Mouse (Mus musculus) midbrain, embryonic 16.5 days (tissue): ENCODE data around the gene Zfand2a. TPM values are rescaled to one million over a fixed set of nuclear protein-coding genes. Genes with fewer than 3 reads are reported as not detected.

Experiments used
- ATAC-seq: fragments of 200-750 bp; cut with Nextera tagmentation; 2 replicates; pipeline ENCODE4 v1.8.0; 2017; ENCODE audit warnings: moderate TSS enrichment
- H3K27ac ChIP-seq: fragments of 300-500 bp; sonication (generic); 2 replicates; pipeline ENCODE4 v1.5.1; 2014; ENCODE audit warnings: mild to moderate bottlenecking, low read length, mixed read lengths
- H3K27me3 ChIP-seq: fragments of 300-500 bp; sonication (generic); 2 replicates; pipeline ENCODE4 v1.6.1; 2014; ENCODE audit warnings: low read depth, low read length, mixed read lengths; ENCODE audit not compliant: control insufficient read depth, insufficient read depth
- H3K36me3 ChIP-seq: fragments of 300-500 bp; sonication (generic); 2 replicates; pipeline ENCODE4 v1.6.1; 2014; ENCODE audit warnings: mild to moderate bottlenecking, low read length, moderate library complexity, mixed read lengths; ENCODE audit not compliant: control insufficient read depth, insufficient read depth
- H3K4me1 ChIP-seq: fragments of 300-500 bp; sonication (generic); 2 replicates; pipeline ENCODE4 v1.6.1; 2014; ENCODE audit warnings: mild to moderate bottlenecking, low read length, mixed read lengths; ENCODE audit not compliant: control insufficient read depth, insufficient read depth
- H3K4me2 ChIP-seq: fragments of 300-500 bp; sonication (generic); 2 replicates; pipeline ENCODE4 v1.6.1; 2014; ENCODE audit warnings: mild to moderate bottlenecking, low read length, mixed read lengths
- H3K4me3 ChIP-seq: fragments of 300-500 bp; sonication (generic); 2 replicates; pipeline ENCODE4 v1.5.1; 2014; ENCODE audit warnings: low read depth, mild to moderate bottlenecking, low read length, moderate library complexity, mixed read lengths
- H3K9ac ChIP-seq: fragments of 300-500 bp; sonication (generic); 2 replicates; pipeline ENCODE4 v1.6.1; 2014; ENCODE audit warnings: low read depth, low read length, mixed read lengths
- H3K9me3 ChIP-seq: fragments of 300-500 bp; sonication (generic); replicated peaks from 2 replicates; pipeline ENCODE4 v1.6.1; 2014; ENCODE audit warnings: mild to moderate bottlenecking, low read length, mixed read lengths; ENCODE audit not compliant: control insufficient read depth, poor library complexity, severe bottlenecking
- WGBS: fragments of 180-500 bp; shearing (Covaris S2); extraction: QIAGEN DNeasy Blood & Tissue Kit; methylation state at CpG from one replicate; pipeline ENCODE4 v1.1.7; 2014; 5-methylcytosine and 5-hydroxymethylcytosine counted together
- polyA plus RNA-seq: library from polyadenylated mRNA; unstranded; fragments of >200 nt; fragmentation: Nextera tagmentation; extraction: Ambion mirVana; gene quantifications from 2 replicates; pipeline ENCODE4 v1.2.1, GENCODE M21; 2015

Zfand2a gene
- polyA plus RNA-seq, 1 experiment from 2014 or later, result 28.1 TPM

- no peak overlapping the region for H3K4me3 ChIP-seq
- ATAC-seq, result no peak
- no peaks in the 10 kb centered on the region for H3K27me3 ChIP-seq
- peak overlapping the region; percentile 2 for H3K27ac ChIP-seq
- peaks cover 44% of the 10 kb centered on the region for H3K4me1 ChIP-seq
- WGBS, result 31% methylated on average over 6 of the region's 6 CpGs
- H3K4me2 ChIP-seq, result no peak overlapping the region
- H3K9ac ChIP-seq, result 0 out of 2 replicates have a peak overlapping the region, but pooled peaks have one; percentile 25
- H3K9me3 ChIP-seq, result no peaks in the 10 kb centered on the region
- no peaks in the 10 kb centered on the region for H3K36me3 ChIP-seq
These were observed 52.0 kb downstream of the Zfand2a start for GRCm38 (mm10) chr5:139432333-139432732.

DNA sequence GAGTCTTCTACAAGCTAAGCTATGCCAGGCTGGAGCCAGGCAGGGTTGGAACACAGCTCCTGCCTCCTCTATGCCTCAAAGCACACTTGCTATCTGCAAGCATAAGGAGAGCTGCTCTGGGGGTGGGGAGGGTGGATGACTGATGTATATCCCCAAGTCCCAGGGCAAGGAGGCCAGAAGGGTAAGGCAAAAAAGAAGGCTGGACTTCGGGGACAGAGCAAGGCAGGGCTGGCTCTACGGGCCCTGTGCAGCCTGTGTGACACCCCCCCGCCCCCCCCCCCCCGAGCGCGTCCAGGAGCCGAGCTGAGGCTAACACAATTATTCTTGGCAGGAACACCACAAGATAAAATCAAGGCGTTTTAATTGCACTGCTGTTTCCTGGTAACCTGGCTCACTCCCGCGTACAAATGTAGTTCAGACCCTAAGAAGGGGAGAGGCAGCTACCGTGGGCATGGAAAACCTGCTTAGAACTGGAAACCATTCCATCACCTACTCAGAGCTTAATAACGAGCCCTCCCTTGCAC lies 54.5 kb downstream of the Zfand2a start:
- WGBS, result 38% methylated on average over 12 of the region's 12 CpGs
- H3K27me3 ChIP-seq, result no peaks in the 10 kb centered on the region
- no peaks in the 10 kb centered on the region for H3K9me3 ChIP-seq
- H3K36me3 ChIP-seq, result no peaks in the 10 kb centered on the region
- H3K4me2 ChIP-seq, result no peak overlapping the region
- 0 out of 2 replicates have a peak overlapping the region, but pooled peaks have one; percentile 14 for H3K9ac ChIP-seq
- H3K4me1 ChIP-seq, result peaks cover 31% of the 10 kb centered on the region
- no peak overlapping the region for H3K4me3 ChIP-seq
- H3K27ac ChIP-seq, result peak overlapping the region; percentile 50
- no peak for ATAC-seq

DNA sequence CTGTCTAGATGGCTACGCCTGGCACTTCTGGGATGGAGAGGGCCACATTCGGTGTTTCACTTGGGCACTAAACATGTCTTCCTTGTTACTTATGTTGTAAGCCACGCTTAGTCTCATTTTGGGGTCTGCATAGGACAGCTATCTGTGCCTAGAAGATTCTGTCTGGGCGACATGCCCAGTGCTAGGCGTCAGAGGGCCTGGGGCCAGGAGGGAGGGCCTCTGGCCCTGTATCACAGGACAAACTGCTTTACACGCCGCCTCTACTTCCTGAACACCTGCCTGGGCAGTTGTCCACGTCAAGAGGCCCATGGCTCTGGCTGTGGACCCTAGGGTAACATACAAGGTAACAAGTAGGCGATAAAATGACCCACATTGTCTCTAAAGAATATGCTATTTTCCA lies 56.4 kb downstream of the Zfand2a start:
- Histone ChIP-seq H3K36me3 (no peaks in the 10 kb centered on the region), H3K4me1 (peaks cover 25% of the 10 kb centered on the region), H3K9me3 (no peaks in the 10 kb centered on the region), H3K27me3 (no peaks in the 10 kb centered on the region), H3K27ac (no peak overlapping the region), H3K9ac (no peak overlapping the region), H3K4me2 (no peak overlapping the region), H3K4me3 (no peak overlapping the region)
- WGBS, result 87% methylated on average over 9 of the region's 9 CpGs
- ATAC-seq, result no peak

DNA sequence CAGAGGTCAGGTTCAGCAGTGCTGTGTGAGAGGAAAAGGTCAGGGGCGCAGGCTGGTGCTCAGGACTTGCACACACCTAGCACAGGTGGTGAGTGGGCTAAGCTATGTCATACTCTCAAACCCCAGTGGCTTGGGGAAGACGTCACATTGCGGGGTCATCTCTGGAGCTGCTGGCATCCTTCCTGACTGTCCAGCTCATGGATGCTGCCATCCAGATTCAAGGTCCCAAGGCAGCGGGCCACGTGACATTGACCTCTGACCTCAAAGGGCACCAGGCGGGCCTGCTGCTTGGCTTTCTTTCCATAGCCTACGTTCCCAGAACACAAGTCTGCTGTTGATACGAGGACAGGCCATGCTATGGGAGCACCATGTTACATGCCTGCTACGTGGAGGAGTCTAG lies 57.3 kb downstream of the Zfand2a start:
- no peaks in the 10 kb centered on the region for H3K27me3 ChIP-seq
- no peak overlapping the region for H3K9ac ChIP-seq
- H3K4me1 ChIP-seq, result peaks cover 24% of the 10 kb centered on the region
- no peak for ATAC-seq
- 86% methylated on average over 9 of the region's 9 CpGs for WGBS
- no peak overlapping the region for H3K4me3 ChIP-seq
- no peaks in the 10 kb centered on the region for H3K9me3 ChIP-seq
- H3K4me2 ChIP-seq, result no peak overlapping the region
- no peak overlapping the region for H3K27ac ChIP-seq
- no peaks in the 10 kb centered on the region for H3K36me3 ChIP-seq

DNA sequence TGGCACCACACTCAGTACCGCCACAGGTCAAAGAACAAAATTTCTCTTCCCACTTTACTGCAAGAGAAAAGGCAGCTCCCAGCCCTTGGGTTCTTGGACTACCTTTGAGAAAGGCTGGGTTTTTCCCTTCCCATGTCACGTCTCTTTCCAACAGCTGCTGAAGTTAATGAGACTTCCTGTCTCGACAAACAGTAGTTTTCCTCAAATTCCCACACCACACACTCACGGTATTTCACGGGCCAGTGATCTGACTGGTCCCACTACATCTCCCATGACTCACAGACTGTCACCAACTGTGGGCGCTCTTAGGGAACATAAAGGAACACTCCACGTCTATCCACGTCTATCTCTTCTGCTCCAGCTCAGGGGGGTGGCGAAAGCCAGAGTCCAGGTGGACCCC lies 59.2 kb downstream of the Zfand2a start:
- Histone ChIP-seq H3K9me3 (no peaks in the 10 kb centered on the region), H3K4me3 (no peak overlapping the region), H3K4me2 (no peak overlapping the region), H3K9ac (no peak overlapping the region), H3K27me3 (no peaks in the 10 kb centered on the region), H3K4me1 (peaks cover 19% of the 10 kb centered on the region), H3K27ac (no peak overlapping the region), H3K36me3 (no peaks in the 10 kb centered on the region)
- ATAC-seq, result no peak
- 78% methylated on average over 9 of the region's 9 CpGs for WGBS

- H3K4me1 ChIP-seq, result peaks cover 18% of the 10 kb centered on the region; the same call in 1 of the 2 replicates
- H3K9me3 ChIP-seq, result no peaks in the 10 kb centered on the region
- H3K27me3 ChIP-seq, result no peaks in the 10 kb centered on the region
- H3K36me3 ChIP-seq, result no peaks in the 10 kb centered on the region
- ATAC-seq, result peak; percentile 54; the same call in 1 of the 2 replicates
- peak within 1 kb of the TSS; percentile 37 for H3K4me2 ChIP-seq
- 49% methylated on average over 21 of the region's 21 CpGs for WGBS
- H3K4me3 ChIP-seq, result peak within 1 kb of the TSS; percentile 26
- H3K9ac ChIP-seq, result peak within 1 kb of the TSS; percentile 48
- peak within 1 kb of the TSS; percentile 58 for H3K27ac ChIP-seq
These were observed 61.1 kb downstream of the Zfand2a start, which contains the start of gene Gper1 for GRCm38 (mm10) chr5:139423026-139423865. Gene Gper1 (plus strand): TSS chr5:139423151.

Other genes with a start within 250 kb of the Zfand2a start
- 115 and 122 TPM in 2 replicates for gene Get4, start 232.2 kb downstream of the Zfand2a start, polyA plus RNA-seq
- gene Adap1, start 158.9 kb downstream of the Zfand2a start, polyA plus RNA-seq, result 66.9 and 68.5 TPM in 2 replicates
- gene Cox19, start 133.1 kb downstream of the Zfand2a start, polyA plus RNA-seq, result 102 and 105 TPM in 2 replicates
- gene Cyp2w1, start 131.9 kb downstream of the Zfand2a start, polyA plus RNA-seq, result not detected in 2 replicates
- 2.5 and 2.9 TPM in 2 replicates for gene Gpr146, start 106.9 kb downstream of the Zfand2a start, polyA plus RNA-seq
- gene C130050O18Rik, start 79.3 kb downstream of the Zfand2a start, polyA plus RNA-seq, result 0.14 and 0.39 TPM in 2 replicates
- gene Gper1, start 61.4 kb downstream of the Zfand2a start, polyA plus RNA-seq, result 9.4 TPM in 2 replicates
- 16.8 and 17.7 TPM in 2 replicates for gene 3110082I17Rik, start 24.0 kb downstream of the Zfand2a start, polyA plus RNA-seq
- 22.5 and 23.8 TPM in 2 replicates for gene Uncx, start 58.9 kb upstream of the Zfand2a start, polyA plus RNA-seq